Mouse (Mus musculus) brain, embryonic 14.5 days (tissue): ENCODE results near the gene Pik3ap1. TPM values are rescaled to one million over a fixed set of nuclear protein-coding genes. Genes with fewer than 3 reads are reported as not detected.

Experiments used
- DNase-seq: peaks from one replicate; pipeline ENCODE4 v3.0.0-alpha.2; 2011; ENCODE audit warnings: low read depth
- CTCF ChIP-seq: fragments of 200-500 bp; IDR thresholded peaks from 2 replicates; pipeline ENCODE4 v1.5.1; 2012; ENCODE audit warnings: inconsistent platforms, mild to moderate bottlenecking, moderate library complexity, borderline replicate concordance; ENCODE audit not compliant: insufficient read depth, insufficient read length; ENCODE audit errors: extremely low read depth
- POLR2A ChIP-seq: fragments of 200-500 bp; IDR thresholded peaks from 2 replicates; pipeline ENCODE4 v1.6.1; 2012; ENCODE audit warnings: mild to moderate bottlenecking, inconsistent platforms, borderline replicate concordance; ENCODE audit not compliant: poor library complexity, insufficient read depth, insufficient read length, severe bottlenecking; ENCODE audit errors: extremely low read depth
- polyA plus RNA-seq: library from polyadenylated mRNA; depleted of rRNA; stranded (reverse); fragments of >200 nt; gene quantifications from 2 replicates; pipeline ENCODE4 v1.2.3, GENCODE M21; 2012

Gene Pik3ap1
- polyA plus RNA-seq, 1 experiment, result 1.6 TPM

GRCm38 (mm10) chr19:41263630-41264295 is 121.1 kb downstream of the Pik3ap1 start, which contains the start of gene Tm9sf3:
Gene Tm9sf3 (minus strand): TSS chr19:41263997.
- peak; percentile 93 for DNase-seq
- TF ChIP-seq CTCF (no peak), POLR2A (peak; percentile 99)

GRCm38 (mm10) chr19:41262712-41263629 is 121.9 kb downstream of the Pik3ap1 start:
- peak; percentile 70 for DNase-seq
- TF ChIP-seq POLR2A (peak; percentile 21; the same call in 1 of the 2 replicates), CTCF (no peak)

- no peak for DNase-seq
- TF ChIP-seq POLR2A, result no peak
- TF ChIP-seq CTCF, result no peak
Measured at GRCm38 (mm10) chr19:41260736-41261135, 124.2 kb downstream of the Pik3ap1 start.

- TF ChIP-seq CTCF, result no peak
- no peak for TF ChIP-seq POLR2A
- no peak for DNase-seq
Measured at GRCm38 (mm10) chr19:41259256-41259655, 125.6 kb downstream of the Pik3ap1 start.

- TF ChIP-seq POLR2A (no peak), CTCF (peak; percentile 52; the same call in 1 of the 2 replicates)
- DNase-seq, result peak; percentile 55
Measured at GRCm38 (mm10) chr19:41258707-41259106, 126.2 kb downstream of the Pik3ap1 start.

- no peak for DNase-seq
- no peak for TF ChIP-seq POLR2A
- no peak for TF ChIP-seq CTCF
Measured at GRCm38 (mm10) chr19:41254584-41254983, 130.3 kb downstream of the Pik3ap1 start.

GRCm38 (mm10) chr19:41248968-41249367 is 135.9 kb downstream of the Pik3ap1 start:
- TF ChIP-seq POLR2A, result no peak
- DNase-seq, result peak; percentile 4

GRCm38 (mm10) chr19:41248271-41248670 is 136.6 kb downstream of the Pik3ap1 start:
- TF ChIP-seq CTCF (no peak), POLR2A (no peak)
- DNase-seq, result no peak

- TF ChIP-seq CTCF, result no peak
- no peak for TF ChIP-seq POLR2A
- no peak for DNase-seq
Measured at GRCm38 (mm10) chr19:41246271-41246670, 138.6 kb downstream of the Pik3ap1 start.

GRCm38 (mm10) chr19:41244581-41244980 is 140.3 kb downstream of the Pik3ap1 start:
- no peak for TF ChIP-seq POLR2A
- peak; percentile 69; the same call in 1 of the 2 replicates for TF ChIP-seq CTCF
- peak; percentile 78 for DNase-seq

GRCm38 (mm10) chr19:41241997-41242396 is 142.9 kb downstream of the Pik3ap1 start:
- no peak for DNase-seq

More at GRCm38 (mm10) chr19:41241997-41242396, 142.9 kb downstream of the Pik3ap1 start:
- no peak for TF ChIP-seq CTCF
- TF ChIP-seq POLR2A, result no peak
